Mouse (Mus musculus) erythroblast, embryonic 14.5 days (primary cell): ENCODE data around the gene Vstm5.

Experiments used
- GATA1 ChIP-seq: IDR thresholded peaks from 2 replicates; pipeline ENCODE4 v1.6.1; 2012; ENCODE audit warnings: low read length, inconsistent platforms, mixed read lengths
- TAL1 ChIP-seq: IDR thresholded peaks from 3 replicates; pipeline ENCODE4 v1.6.1; 2012; ENCODE audit warnings: low read length, inconsistent platforms, mixed read lengths

DNA sequence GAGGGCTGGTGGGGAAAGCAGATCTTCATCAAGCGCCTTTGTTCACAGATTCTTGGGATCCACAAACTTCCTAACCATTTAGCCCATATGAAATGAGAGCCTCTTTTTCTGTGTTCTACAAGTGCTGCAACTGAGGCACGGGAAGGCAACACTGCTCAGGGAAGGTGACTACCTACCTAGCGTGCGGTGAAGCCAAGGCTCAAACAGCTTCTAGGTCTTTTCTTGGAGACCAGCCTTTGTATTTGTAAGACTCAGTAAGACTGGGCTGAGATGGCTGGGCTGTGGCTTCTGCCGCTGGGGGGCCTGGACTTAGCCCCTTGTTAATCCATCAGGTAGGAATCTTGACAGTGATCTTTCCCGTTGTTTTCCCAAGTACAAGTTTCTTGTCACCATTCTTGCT is 1.2 kb downstream of the Vstm5 start:
- TF ChIP-seq GATA1 = no peak
- TF ChIP-seq TAL1 = no peak
